Mouse (Mus musculus) gastrocnemius, adult 8-10 months (tissue): ENCODE data around the gene Pmp22. TPM values are rescaled to one million over a fixed set of nuclear protein-coding genes. Genes with fewer than 3 reads are reported as not detected.

Experiments
- DNase-seq, 2 experiments: peaks; one replicate each; pipeline ENCODE4 v3.0.0; 2022; ENCODE audit warnings: low spot score in 2 of 2
- total RNA-seq, 4 experiments: library from RNA; stranded (reverse); gene quantifications; 2 replicates each; pipeline ENCODE4 v1.2.4; 2022

Pmp22 gene
- total RNA-seq, 4 experiments from 2014 or later: 12.7 to 25.4 (median 23.4) TPM

DNA sequence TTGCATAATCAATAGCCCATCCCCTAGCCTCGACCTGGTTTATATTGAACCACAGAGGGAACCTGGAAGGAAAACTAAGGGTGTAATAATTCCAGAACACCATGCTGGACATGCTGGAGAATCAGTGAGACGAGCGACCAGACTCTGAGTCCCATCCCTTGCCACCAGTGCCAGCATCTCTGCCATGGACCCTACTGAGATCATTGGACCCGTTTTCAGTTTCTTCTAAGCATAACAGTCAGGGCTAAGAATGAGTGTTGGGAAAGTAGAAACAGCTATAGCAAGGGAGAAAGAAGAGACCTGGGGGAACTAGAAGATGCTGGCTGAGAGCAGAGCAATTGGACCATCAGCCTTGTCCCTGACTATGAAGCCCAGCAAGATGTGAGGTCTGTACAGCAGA, 1.3 kb upstream of the Pmp22 start:
- no peak for DNase-seq

DNA sequence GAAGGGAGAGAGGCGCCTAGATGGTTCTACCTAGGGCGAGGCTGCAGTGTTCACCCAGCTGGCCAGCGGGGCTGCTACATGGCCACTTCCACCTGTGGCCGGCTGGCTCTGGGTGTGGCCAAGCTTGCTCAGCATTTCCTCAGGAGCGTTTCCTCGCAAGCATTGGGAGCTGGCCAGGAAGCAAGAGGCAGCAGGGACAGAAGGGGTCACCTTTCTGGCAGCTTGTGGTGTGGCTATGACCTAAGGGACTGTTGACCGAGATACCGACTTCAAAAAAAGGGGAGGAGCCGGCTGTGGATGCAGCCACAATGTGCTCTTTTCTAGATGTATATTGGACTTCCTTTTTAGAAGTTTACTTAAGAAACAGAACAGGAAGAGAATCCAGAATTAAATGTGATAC, 593 bp downstream of the Pmp22 start:
- DNase-seq: peak; percentile 49 to 66

DNA sequence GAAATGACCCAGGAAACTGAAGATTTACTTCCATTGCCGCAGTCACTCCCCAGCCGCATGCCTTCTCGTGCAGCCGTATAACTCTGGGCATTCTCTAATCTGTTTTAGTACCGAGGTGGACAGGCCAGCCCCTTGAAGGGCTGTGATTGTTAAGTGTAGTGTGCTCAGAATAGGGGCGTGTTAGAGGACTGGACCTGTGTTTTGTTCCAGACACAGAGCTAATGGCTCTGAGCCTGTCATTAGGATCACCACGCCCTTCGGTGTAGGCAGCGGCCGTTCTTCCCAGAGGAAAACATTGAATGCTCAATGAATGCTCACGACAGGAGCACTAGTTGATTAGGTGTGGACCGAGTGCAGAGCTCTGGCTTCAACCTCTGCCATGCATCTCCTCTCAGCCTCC, 1.1 kb downstream of the Pmp22 start:
- no peak for DNase-seq

DNA sequence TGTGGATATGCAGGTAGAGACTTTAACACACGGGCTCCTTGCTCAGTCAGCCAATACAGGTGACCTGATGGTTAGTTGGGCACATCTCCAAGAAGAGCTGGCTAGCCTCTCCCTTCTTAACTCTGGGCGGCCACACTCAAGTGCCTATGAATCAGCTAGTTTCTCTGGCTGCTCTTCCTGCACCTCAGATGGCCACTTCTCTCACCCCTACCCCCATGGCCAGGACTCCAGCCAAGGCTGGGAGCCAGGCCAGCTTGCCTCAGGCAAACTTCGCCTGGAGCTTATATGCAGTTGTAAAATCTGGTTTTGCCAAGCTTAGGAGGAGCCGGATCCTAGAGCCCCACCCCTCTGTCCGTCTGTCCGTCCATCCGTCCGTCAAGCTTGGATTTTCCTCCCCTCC, 1.7 kb downstream of the Pmp22 start:
- DNase-seq: peak; percentile 71 to 85

DNA sequence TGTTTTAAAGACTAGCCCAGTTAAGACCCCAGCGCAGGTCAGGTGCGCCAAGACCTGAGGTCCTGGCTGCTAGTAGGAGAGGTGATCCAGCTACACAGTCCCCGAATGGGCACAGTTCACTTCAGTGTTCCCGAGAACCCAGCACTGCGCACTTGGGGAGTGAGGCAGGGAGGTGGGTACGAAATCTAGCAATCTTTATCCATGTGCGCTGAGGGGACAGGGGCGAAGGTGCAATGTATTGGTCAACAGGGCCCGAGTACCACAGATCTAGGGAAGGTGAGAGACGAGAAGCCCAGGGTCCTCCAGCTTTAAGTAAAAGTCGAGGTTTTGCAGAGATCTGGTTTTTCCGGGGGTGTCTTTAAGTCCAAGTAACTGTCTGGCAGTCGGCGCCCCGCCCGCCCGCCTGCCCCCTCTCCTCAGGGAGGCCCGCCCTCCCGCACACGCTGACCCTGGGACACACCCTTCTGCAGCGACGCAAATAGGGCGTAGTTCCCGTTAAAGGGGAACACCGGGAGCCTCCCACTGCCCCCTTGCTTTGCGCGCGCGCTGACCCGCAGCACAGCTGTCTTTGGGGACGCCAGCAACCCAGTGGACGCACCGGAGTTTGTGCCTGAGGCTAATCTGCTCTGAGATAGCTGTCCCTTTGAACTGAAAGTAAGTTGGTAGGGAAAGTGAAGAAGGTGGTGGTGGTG, 2.4 kb downstream of the Pmp22 start:
- DNase-seq: peak; percentile 57 to 70

DNA sequence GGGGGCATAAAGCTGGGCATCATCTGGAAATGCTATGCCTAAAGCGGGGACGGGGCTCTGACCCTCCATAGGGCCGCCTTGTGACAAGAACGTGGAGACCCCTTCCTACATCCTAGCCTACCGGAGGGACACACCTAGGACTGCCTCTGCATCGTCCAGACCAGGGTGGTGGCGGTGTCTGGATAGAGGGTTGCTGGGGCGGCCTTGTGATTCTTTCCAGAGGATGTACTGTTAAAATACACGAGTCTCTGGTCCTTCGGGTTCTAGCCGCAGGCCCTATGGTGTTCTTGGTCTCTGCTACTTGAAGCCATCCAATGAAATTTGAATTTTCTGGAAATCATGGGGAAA, 2.9 kb downstream of the Pmp22 start:
- DNase-seq: no peak

DNA sequence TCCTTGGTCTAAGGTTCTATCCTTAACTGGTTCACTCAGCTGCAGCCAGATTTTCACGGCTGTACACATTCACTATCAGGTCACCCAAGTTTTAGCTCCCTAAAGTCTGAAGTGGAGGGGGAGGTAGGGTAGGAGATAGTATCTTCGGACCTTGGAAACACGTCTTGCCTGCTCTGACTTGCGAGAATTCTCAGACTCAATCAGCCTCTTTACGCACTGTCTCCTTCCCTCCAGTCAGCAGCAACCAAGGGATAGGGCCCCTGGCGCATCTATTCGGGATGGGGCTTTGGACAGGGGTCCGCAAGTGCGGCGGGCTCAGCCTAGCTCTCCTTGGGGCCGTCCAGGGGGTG, 3.3 kb downstream of the Pmp22 start:
- DNase-seq: no peak

DNA sequence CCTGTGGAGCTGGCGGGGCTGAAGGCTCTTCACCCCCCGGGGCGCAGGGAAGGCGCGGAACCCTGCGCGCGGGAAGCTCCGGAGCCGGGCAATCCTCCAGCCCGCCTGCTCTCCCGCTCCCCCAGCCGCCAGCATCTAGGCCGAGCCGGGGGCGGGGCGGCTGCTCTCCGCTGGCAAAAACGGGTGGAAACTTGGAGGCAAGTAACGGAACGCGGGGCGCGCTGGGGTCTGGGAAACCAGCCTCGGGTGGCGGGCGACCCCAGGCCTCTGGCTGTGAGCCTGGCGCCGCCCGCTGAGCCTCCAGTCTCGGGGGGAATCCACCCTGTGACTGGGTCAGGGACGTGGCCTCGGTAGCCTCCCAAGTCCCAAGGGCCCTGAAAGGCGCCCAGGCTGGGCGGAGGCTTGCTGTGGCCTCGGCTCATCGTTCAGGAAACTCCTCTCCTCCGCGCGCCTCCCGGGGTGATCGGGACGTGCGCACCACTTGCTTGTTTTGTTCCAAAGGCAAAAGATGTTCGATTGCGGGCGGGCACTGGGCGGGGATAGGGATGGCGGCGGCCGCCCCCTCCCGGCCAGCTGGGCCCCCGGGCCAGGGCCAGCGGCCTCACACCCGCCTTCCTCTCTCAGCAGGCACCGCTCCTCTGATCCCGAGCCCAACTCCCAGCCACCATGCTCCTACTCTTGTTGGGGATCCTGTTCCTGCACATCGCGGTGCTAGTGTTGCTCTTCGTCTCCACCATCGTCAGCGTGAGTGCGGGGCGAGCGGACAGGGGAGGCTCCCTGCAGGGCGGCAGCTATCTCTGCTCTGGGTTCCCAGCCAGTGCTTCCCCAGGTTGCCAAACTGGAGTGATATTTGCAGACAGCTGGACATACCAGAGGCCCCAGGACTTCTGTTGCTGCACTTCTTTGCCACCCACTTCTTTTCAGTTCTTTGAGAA, 4.0 kb downstream of the Pmp22 start:
- DNase-seq: peak; percentile 75 to 80

DNA sequence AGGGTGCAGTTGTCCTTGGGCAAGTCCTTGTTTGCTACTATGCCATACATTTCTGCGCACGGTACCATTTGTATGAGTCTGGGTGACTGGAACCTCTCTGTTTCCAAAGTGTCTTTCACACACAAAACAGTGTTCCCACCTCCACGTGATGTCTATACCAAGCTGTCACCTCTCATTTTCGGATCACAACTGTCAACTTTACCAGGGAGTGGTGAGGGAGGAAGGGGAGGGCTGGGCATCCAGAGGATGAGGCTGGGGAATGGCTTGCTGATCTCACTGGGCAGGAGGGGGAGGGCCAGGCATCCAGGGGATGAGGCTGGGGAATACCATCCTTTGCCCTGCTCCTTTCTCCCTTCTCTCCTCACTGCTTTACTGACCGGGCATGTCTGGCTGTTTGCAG, 5.2 kb downstream of the Pmp22 start:
- DNase-seq: no peak

DNA sequence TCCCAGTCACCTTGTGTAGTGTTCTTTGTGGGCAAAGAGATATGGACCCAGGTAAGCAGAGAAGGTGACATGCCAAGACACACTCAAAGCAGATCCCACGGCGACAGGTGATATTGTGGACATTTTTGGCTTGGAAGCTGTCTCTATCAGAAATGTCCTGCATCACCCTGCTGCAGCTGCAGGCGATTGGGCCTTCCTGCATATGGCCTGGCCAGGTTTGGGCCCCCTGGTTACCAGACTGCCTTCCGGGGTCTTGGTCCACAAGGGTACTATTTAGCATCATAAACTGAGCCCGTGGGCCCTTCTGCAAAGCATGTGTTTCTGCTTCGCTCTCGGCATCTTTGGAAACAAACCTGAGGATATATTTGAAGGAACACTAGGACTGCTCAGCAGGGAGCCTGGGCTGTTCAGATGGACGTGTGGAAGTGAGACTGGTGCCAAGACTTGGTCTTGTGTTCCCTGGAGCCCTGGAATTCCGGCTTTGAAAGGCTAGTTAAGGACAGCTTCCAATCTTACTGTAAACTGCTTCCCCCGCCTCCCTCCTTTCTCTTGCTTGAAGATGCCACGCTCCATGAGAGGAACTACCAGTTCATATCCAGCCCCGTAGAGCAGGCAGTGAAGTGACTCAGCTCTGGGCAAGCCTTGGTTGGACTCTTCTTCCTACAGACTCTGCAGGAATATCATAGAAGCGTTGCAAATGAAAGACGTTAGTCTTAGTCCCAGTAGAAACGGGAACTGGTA, 6.1 kb downstream of the Pmp22 start:
- no peak for DNase-seq

DNA sequence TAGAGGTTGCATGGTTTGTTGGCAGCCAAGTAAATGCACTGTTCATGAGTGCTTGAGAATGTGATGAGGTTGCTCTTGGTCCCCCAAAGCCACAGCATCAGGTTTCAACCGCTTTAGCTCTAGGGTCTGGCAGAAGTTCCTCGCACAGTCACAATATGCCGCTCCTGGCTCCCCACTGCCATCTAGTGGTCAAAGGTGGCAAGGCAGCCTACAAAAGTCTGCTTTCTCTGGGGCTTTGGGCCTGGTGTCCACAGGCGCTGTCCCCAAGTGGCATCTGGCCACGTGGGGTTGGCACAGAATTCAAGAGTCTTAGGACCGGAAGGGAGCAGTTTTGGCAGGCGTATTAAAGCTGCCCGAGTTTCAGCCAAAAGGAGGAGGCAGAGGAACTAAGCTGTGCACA, 6.8 kb downstream of the Pmp22 start:
- DNase-seq: peak; percentile 91 to 93

DNA sequence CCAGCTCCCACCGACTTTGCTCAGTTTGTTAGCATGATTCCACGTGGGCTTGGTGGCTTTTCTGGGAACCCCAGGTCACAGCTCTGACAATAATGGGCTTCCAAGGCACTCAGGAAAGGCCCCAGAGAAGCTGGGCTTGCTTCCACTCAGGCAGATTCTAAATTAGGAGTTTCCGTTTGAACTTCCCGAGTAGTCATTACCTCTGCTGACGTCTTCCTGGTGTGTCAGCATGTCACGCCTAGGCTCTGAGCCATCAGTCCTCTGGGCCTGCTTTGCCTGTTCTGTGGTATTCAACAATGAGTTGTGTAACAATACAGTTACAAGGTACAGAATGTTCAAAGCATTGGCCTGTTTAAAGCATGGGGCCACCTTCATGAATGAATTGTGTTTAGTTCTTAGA, 7.4 kb downstream of the Pmp22 start:
- peak; percentile 37 to 38 for DNase-seq

DNA sequence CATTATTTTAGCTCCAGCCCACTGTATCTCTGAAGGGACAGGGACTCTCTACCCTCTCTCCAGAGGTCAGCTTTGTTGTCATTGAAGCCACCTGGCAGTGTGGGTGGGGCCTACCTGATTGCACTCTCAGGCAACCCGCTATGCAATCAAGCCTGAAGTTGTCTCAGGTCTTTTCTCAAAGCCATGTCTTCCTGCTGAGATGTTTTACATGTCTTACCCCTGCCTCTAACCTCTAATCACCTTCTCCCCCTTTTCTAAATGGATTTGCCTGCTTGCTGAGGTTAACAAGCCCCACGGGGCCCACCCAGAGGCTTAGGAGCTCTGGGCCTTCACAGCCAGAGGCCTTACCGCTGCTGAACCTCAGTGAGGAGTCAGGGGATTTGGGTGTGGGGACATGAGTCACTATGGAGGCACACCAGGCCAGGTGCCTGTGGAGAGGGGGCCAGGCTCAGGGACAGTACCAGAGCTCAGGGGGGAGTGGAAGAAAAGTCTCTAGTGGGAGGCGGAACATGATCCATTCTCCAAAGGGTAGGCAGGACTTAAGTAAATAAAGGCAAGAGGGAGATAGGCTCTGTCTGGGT, 8.1 kb downstream of the Pmp22 start:
- DNase-seq: no peak

DNA sequence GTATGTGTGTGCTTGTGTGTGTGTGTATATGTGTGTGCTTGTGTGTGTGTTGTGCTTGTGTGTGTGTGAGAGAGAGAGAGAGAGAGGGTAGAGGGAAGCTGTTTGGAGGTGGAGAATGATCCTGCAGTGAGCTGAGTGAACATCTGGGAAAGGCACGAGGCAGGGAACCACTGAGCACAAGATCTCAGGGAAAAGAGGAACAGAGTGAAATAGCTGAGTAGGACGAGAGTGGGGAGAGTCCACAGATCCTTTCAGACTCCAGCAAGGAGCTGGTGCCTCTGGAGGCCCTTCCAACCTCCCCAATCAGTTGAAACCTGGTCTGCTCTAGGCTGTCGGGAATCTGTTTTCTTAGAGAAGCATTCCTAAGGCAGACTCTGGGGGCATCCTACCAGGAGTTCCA, 10.0 kb downstream of the Pmp22 start:
- DNase-seq: no peak

DNA sequence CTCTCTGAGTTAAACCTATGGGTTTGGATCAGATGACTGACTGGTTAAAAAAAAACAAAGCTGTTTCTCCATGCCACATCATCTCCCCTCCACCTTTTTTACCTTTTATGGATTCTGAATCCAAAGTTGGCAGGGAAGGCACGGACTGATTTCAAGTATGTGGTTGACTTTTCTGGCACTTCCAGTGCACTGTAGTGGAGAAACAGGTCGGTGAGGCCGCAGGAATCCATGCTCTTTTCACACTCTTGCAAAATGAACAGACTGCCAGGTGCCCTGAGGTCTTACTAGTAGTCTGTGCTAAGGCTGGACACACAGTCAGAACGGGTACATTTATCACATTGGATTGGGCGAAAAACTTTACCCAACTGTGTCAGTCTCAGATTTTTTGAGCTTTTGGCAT, 13.5 kb downstream of the Pmp22 start:
- DNase-seq: no peak

DNA sequence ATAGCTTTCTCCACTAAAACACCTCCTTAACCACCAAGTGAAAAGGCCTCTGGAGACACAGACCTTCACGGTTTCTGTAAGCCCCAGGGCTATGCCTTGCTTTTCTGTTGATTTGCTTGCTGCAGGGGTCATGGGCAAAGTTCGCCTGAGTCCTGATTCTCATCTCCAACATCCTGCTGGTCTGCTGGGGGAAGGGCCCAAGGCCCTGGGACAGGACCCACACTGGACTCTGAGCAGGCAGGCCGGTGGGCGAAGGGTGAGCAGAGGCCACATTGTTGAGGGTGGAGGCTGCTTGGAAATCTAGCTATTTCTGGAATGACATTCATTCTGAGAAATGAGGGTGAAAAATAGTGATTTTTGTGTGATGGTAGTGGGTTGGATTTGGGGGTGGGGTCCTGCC, 14.0 kb downstream of the Pmp22 start:
- no peak for DNase-seq

DNA sequence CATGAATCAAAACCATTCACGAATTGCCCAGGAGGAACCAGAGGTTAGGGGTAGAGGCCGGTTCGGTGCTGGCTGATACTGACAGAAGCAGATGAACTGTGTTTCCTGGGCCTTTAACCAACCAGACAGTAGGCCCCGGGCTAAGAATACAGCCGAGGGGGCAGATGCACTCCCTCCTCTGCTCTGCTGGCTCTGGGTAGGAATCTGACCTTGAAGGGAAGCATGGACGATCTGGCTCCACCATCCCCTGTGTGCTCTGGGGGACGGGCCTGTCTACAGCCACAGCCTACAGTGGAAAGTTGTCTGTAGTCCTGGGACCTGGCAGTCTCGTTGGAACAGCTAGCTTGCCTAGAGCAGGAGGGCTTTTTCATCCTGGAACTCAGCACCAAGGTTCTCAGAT, 14.7 kb downstream of the Pmp22 start:
- DNase-seq: peak in 1 of 2 experiments; percentile 30

DNA sequence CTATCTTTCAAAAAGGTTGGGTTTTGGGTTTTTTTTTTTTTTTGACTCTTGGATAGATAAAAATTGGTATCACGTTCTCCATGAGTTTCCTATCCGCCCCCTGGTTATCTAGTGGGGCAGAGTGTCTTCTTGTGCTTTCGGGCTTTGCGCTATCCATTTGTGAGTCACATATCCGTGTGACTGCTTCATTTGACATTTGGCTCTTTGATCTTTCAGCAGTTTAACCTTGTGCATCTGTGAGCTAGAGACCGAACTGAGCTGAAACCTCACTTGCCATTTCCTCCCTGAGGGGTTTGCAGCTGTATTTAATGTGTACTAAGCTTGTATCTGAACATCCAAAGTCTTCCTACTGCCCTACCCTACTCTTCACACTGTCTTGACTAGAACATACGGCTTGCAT, 17.8 kb downstream of the Pmp22 start:
- no peak for DNase-seq

DNA sequence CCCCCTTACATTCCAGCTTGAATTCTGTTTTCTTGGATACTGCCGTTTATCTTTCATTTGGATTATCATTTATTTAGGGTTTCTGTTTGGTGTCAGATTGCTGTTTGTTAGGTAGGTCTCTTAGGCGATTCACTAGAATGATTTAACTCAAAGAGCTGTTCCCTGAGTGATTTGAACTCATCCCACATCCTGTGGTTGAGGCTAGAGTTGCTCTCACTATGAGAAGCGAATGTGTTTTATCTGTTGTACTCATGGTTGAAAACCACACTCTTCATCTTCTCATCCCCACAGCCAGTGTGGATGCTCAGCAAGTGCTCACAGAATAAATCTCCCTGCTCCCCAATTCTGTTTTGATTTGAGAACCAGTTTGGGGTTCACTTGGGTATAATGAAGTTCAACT, 19.5 kb downstream of the Pmp22 start:
- DNase-seq: no peak

DNA sequence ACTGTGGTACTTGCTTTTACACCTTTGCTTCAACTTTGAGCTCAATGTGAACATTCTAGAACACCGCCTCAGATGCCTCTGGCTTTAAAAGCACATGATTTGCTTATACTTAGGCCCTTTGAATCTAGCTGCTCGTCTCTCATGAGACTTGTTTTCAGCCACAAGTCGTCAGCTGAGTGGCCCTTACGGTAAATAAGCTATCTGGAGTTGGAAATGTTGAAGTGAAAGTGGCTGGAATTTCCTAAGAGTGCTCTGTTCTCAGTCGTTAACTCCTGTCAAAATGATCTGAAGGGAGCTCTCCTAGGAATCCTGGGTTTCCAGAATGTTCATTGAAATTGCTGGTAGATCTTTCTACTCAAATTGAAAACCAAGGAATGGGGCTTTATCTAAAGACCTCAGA, 23.1 kb downstream of the Pmp22 start:
- no peak for DNase-seq

DNA sequence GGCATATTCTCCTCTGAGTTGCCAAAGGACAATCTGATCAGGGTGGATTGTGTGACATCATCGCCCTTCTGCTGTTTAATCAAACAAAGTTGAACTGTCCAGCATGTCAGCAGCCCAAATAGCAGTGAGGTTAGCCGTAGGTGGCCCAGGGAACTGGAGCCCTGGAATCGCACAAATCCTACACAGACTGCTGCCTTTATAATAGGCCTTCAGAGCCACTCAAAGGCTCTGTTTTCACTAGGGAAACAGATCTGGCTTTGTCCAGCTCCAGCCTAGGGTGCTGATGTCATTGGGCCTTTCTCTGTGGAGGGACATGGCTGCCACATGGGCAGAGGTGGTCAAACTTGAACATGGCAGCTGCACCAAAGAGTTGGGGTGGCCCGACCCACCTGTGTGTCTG, 28.3 kb downstream of the Pmp22 start:
- DNase-seq: no peak

DNA sequence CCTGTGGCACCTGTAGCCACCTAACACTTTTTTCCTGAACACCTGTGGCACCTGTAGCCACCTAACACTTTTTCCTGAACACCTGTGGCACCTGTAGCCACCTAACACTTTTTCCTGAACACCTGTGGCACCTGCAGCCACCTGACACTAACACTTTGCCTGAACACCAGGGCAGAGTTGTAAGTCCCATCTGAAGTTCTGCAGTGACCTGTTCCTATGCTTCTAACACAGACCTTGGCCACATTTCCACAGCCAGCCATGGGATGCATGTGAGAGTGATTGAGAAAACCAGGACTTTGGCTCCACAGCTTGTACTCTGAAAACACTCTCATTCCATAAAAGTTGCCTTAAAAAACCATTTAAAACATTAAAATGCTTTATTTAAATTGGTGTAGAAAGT, 32.1 kb downstream of the Pmp22 start:
- DNase-seq: no peak
